Mouse (Mus musculus) myocyte (in vitro differentiated cells): ENCODE data around the gene Fndc3b.

Source experiments
- CEBPB ChIP-seq: IDR thresholded peaks from 2 replicates; pipeline ENCODE4 v1.6.1; 2011; ENCODE audit warnings: mild to moderate bottlenecking, moderate library complexity; ENCODE audit not compliant: poor library complexity, insufficient read depth, severe bottlenecking
- E2F4 ChIP-seq: IDR thresholded peaks from one replicate; pipeline ENCODE4 v1.6.1; 2011; ENCODE audit warnings: mild to moderate bottlenecking, control low read depth, moderate library complexity; ENCODE audit not compliant: insufficient read depth
- MAX ChIP-seq: IDR thresholded peaks from one replicate; pipeline ENCODE4 v1.6.1; 2011; ENCODE audit warnings: low read depth, mild to moderate bottlenecking, control low read depth
- MYOD1 ChIP-seq, 3 experiments: IDR thresholded peaks; one replicate each; pipeline ENCODE4 v1.6.1; 2011; ENCODE audit warnings: control low read depth in 2 of 3, low read depth in 2 of 3, mild to moderate bottlenecking in 2 of 3, moderate library complexity in 1 of 3; ENCODE audit not compliant: insufficient read length in 2 of 3, control insufficient read depth in 1 of 3
- MYOG ChIP-seq, 3 experiments: IDR thresholded peaks; one replicate each; pipeline ENCODE4 v1.6.1; 2011; ENCODE audit warnings: control low read depth in 2 of 3, low read depth in 2 of 3, mild to moderate bottlenecking in 2 of 3; ENCODE audit not compliant: insufficient read length in 2 of 3, control insufficient read depth in 1 of 3, insufficient read depth in 1 of 3
- POLR2A ChIP-seq: IDR thresholded peaks from one replicate; pipeline ENCODE4 v1.6.1; 2011; ENCODE audit warnings: low read depth, mild to moderate bottlenecking, control low read depth, moderate library complexity; ENCODE audit not compliant: insufficient read length
- POLR2AphosphoS2 ChIP-seq: IDR thresholded peaks from one replicate; pipeline ENCODE4 v1.6.1; 2011; ENCODE audit warnings: low read depth, control low read depth; ENCODE audit not compliant: insufficient read length
- SRF ChIP-seq: IDR thresholded peaks from one replicate; pipeline ENCODE4 v1.6.1; 2011; ENCODE audit warnings: low read depth; ENCODE audit not compliant: control insufficient read depth, insufficient read length
- TCF12 ChIP-seq: IDR thresholded peaks from one replicate; pipeline ENCODE4 v1.6.1; 2011; ENCODE audit warnings: mild to moderate bottlenecking, control low read depth; ENCODE audit not compliant: poor library complexity, insufficient read depth, severe bottlenecking
- TCF3 ChIP-seq: IDR thresholded peaks from one replicate; pipeline ENCODE4 v1.6.1; 2011; ENCODE audit warnings: low read depth, control low read depth; ENCODE audit not compliant: insufficient read length
- USF1 ChIP-seq: IDR thresholded peaks from one replicate; pipeline ENCODE4 v1.6.1; 2011; ENCODE audit warnings: low read depth, mild to moderate bottlenecking, control low read depth, moderate library complexity

DNA sequence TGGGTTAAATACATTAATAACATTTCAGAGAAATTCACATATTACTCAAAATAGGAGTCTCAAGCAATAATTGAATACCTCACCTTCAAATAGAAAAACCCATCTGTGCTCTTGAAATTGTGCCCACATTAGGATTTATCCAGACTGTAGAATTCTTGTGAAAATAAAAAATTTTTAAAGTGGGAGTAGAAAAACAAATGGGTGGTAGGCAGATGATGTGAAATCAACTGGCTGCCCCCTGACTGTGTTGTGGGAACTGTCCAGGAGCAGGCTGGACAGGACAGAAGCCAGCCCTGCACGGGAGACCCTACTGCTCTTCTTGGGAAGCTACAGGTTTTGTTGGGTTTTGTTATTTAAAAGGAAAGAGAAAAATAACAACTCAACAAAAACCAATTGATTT lies 101.0 kb downstream of the Fndc3b start:
- TF ChIP-seq MYOD1 (IDR thresholded peaks at IDR 0.05; ENCODE audit: control insufficient read depth in 1 of 3, insufficient read length in 2 of 3, low read depth in 2 of 3) (no peak), POLR2A (no peak), CEBPB (no peak), POLR2AphosphoS2 (no peak), USF1 (no peak), E2F4 (no peak), SRF (no peak), MAX (no peak), TCF12 (no peak), MYOG (IDR thresholded peaks at IDR 0.05; ENCODE audit: control insufficient read depth in 1 of 3, insufficient read depth in 1 of 3, insufficient read length in 2 of 3, low read depth in 2 of 3) (no peak), TCF3 (no peak)
